Mouse (Mus musculus) lung, adult 10 weeks (tissue): ENCODE data around the gene Aph1a. TPM values are rescaled to one million over a fixed set of nuclear protein-coding genes. Genes with fewer than 3 reads are reported as not detected.

Source experiments
- polyA plus RNA-seq: library from polyadenylated mRNA; stranded (reverse); fragments of 350-450 nt; fragmentation: Illumina TruSeq; extraction: RNeasy Lipid Tissue Mini Kit (QIAGEN cat#74804); gene quantifications from one replicate; pipeline ENCODE4 v1.2.3, GENCODE M21; 2014; ENCODE audit warnings: low read depth, low replicate concordance; ENCODE audit not compliant: insufficient read depth

Gene Aph1a
- 86.4 TPM for polyA plus RNA-seq

DNA sequence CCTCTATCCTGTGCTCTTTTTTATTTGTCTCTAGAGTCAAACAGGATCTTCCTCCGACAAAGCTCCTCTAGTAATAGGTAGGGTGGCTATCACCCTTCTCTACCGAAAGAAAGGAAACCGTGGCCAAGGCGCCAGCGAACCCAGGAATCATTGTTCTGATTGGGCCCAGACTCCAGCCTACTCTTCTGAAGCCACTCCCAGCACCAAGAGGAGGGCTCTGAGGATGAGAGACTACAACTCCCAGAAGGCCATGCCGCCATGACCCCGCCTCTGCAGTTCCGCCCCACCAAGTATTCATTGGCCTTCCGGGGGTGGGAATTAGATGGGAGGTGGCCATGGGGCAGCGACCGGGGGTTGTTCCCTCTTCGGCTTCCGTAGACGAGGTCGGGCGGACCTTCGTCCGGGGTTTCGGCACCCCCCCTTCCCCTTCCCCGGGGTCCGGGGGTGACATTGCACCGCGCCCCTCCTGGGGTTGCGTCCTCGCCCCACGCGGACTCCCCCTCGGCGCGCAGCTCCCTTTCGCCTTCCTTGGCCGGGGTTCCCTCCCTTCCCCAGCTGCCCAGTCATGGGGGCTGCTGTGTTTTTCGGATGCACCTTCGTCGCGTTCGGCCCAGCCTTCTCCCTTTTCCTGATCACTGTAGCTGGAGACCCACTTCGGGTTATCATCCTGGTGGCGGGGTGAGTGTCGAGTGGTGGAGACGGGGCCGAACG, at the start of gene Aph1a:
Gene Aph1a, plus strand, starts transcription at position 364 of the 711 bp plus-strand sequence.

DNA sequence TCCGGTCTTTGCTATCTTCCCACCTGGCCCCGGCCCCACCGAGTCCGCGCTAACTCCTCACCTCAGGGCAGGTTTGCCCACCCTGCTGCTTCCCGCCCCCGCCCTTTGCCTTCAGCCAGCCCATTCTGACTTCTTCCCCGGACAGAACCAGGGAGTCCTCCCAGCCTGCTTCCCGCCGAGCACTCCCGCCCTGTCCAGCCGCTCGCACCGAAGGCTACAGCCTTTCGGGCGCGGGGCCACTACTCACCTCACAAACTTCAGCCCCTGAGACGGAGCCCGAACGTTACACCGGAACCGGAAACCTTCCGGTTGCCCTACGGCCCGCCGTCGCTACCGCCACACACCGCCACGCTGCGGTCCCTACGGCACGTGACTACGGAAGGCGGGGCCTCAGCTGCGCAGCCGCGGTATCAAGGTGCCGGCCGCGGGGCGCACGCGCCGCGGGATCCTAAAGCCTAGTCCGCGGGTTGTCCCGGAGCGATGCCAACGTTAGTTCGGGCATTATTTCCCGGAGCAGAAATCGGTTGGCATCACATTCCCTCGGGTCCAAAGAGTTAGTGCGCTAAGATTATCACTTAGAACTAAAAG, 38.2 kb upstream of the Aph1a start, which contains the start of gene Prpf3:
Gene Prpf3, minus strand, starts transcription at position 384 of the 588 bp plus-strand sequence.

GRCm38 (mm10) chr3:95871392-95871867, 22.3 kb upstream of the Aph1a start, which contains the start of gene Mrps21:
Gene Mrps21 (minus strand): TSS chr3:95871519.

GRCm38 (mm10) chr3:95881979-95882815, 11.6 kb upstream of the Aph1a start, which contains the start of gene Ciart:
Gene Ciart (minus strand): TSS chr3:95882251.

GRCm38 (mm10) chr3:95891211-95892065, 2.3 kb upstream of the Aph1a start, which contains the start of gene BC028528:
Gene BC028528 (minus strand): TSS chr3:95892005.

GRCm38 (mm10) chr3:95904568-95904967, 10.8 kb downstream of the Aph1a start, which contains the start of gene Car14:
Gene Car14 (minus strand): TSS chr3:95904691.

DNA sequence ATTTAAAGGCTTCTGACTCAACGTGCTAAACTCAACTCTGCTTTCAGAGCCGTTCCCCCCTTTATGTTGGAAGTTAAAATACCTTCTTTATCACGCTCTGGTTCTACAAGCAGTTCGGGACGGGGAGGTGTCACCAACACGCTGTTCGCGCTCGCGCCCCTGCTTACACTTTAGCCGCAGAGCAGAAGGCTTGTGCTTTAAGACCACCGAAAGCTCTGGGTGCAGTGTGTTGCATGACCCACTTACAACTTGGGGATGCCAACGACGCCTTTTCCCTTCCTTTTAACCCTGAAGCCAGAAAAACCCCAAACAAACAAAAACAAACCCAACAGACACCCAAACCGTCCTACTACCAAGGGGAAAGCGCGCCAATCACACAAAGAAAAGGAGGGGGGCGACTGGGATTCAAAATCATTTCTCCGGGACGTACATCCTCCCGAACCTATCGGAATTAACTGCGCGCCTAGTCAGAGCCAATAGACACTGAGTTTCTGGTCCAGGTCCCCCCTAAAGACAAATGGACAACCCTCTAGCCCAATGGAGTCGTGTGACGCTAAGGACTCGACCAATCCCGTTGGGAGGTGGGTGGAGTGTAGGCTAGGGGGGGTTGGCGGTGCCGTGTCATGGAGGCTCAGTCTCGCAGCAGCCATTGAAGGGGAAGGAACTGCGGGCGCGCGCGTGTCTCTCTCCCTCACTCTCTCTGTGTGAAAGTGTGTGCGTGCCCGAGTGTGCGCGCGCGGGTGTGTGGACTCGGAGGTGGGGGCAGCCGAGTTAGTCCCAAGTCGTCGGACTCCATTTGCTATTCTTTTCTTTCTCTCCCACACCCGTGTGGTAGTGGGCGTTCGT, 35.1 kb downstream of the Aph1a start, which contains the start of gene Anp32e:
Gene Anp32e, plus strand, starts transcription at position 589 of the 846 bp plus-strand sequence.

Other genes starting within 250 kb of the Aph1a start
- gene Mcl1, start 235.2 kb upstream of the Aph1a start, polyA plus RNA-seq, result 167 TPM
- 23.2 TPM for gene Adamtsl4, start 206.1 kb upstream of the Aph1a start, polyA plus RNA-seq
- 101 TPM for gene Ecm1, start 154.4 kb upstream of the Aph1a start, polyA plus RNA-seq
- gene Tars2, start 133.8 kb upstream of the Aph1a start, polyA plus RNA-seq, result 17.0 TPM
- gene Rprd2, start 75.1 kb upstream of the Aph1a start, polyA plus RNA-seq, result 5.7 TPM
- 21.4 TPM for gene Prpf3, start 38.1 kb upstream of the Aph1a start, polyA plus RNA-seq
- gene Mrps21, start 22.4 kb upstream of the Aph1a start, polyA plus RNA-seq, result 239 TPM
- 5.9 TPM for gene Ciart, start 11.7 kb upstream of the Aph1a start, polyA plus RNA-seq
- gene BC028528, start 2.0 kb upstream of the Aph1a start, polyA plus RNA-seq, result 313 TPM
- 16.3 TPM for gene Car14, start 10.7 kb downstream of the Aph1a start, polyA plus RNA-seq
- gene Anp32e, start 35.3 kb downstream of the Aph1a start, polyA plus RNA-seq, result 47.6 TPM
- 84.1 TPM for gene Plekho1, start 102.0 kb downstream of the Aph1a start, polyA plus RNA-seq
- gene Vps45, start 164.5 kb downstream of the Aph1a start, polyA plus RNA-seq, result 19.7 TPM
- gene Otud7b, start 210.6 kb downstream of the Aph1a start, polyA plus RNA-seq, result 14.2 TPM